Mouse (Mus musculus) CD4-positive helper T cell, adult 2 months (primary cell): ENCODE data around the gene Camkmt.
A peak's percentile ranks its signal among the peaks of the same experiment; 100 is the strongest.

Source experiments
- DNase-seq: peaks from one replicate; pipeline ENCODE4 v3.0.0-alpha.2; 2012; ENCODE audit warnings: low read depth, missing footprints, low spot score

Camkmt gene

DNA sequence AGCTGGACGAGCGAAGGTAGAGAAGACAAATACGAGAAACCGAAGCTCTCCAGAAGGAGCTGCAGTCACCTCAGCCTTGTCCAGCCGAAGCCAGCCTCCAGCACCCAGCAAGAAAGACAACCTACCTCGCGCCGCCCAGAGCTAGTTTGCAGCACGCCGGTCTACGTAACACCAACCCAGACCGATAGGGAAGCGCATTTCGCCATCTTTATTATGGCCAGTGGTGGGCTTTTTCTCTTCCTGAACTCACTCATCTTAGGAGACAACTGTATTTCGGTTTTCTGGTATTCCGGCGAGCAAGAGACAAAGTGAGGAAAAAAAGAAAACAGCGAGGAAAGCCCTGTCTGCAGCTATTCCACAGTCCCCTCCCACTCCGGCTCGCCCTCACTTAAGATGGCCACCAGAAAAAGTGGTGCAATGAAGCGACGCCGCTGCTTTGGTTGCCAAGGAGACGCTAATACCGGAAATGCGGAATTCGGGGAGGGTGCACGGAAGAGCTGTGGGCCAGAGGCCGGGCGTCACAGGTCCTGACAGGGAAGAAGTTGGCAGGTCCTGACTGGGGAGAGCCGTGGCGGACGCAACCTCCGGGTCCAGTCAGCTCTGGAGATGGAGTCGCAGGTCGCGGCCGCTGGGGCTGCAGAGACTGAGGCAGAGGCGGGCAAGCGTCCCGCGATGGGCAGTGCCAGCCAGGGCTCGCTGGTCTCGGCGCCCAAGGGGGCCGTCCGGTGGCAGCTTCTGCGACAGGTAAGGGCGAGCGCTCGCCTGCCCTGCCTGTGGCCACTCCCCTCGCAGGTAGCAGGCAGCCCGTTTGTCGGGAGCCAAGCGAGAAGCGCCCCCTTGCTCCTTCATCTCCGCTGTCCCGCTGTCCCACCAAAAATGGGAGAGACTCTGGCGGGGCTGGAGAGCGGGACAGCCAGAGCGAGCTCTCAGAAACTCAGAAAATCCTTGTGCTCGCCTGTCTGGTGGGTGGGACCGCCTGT lies at the start of gene Camkmt, which contains the start of gene Prepl:
Gene Camkmt (plus strand): TSS at position 433 of the 980 bp plus-strand sequence.
Gene Prepl (minus strand): TSS at position 122 of the 980 bp plus-strand sequence.
- peak; percentile 98 for DNase-seq

DNA sequence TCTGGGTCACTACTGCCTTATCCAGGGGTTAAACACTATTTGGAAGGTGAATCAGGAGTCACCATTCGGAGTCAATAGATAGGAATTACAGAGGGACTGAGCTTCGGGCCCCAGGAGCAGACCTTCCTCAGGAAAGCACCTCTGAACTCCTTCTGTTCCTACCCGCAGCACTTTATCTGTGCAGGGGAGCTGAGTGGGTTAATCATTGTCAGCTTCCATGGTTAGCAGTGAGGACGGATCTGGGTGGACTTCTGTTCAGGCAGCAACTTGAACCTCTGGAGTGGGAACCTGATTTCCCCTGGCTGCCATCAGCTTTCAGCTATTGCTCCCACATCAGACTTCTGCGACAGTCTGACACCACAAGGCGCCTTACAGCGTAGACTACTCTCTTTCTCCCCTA lies 49.4 kb upstream of the Camkmt start:
- DNase-seq: no peak

DNA sequence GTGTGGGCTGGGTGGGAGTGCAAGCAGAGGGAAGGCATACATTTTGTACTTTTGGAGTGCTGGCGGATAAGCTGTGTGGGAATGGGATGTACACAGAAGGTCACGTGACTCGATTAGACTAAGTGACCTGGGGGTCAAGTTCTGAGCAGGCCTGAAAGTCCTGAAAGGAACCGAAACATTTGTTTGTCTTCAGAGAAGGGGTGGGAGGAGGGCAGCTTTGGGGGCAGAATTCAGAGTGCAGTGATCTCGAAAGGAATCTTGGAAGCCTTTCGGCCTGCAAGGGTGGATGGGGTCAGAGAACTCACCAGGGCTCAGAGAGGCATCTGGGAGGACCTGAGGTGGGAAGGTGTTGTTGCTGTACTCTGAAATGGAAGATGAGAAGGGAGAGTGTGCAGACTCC lies 47.9 kb upstream of the Camkmt start:
- no peak for DNase-seq

DNA sequence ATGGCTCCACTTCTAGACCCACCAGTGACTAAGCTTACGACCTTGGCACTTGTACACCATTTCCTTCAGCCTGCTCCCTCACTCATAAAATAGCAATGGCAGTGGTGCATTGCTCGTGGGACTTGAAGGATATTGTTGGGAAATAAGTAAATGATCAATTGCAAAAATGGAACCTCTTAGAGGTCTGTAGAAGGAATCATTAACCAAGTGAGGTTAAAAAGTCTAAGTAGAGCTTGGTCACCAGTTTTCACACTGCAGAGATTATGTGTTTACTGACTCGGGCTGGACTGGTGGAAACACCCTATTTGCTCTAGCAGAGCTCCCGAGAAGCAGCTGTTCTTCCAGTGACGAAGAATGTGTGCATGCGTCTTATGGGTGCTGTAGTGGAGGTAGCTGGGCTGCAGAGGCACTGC lies 46.9 kb upstream of the Camkmt start:
- DNase-seq: no peak

- no peak for DNase-seq
These were observed 45.9 kb upstream of the Camkmt start for GRCm38 (mm10) chr17:85044466-85044865.

GRCm38 (mm10) chr17:85045160-85045559 lies 45.2 kb upstream of the Camkmt start:
- DNase-seq: no peak

DNA sequence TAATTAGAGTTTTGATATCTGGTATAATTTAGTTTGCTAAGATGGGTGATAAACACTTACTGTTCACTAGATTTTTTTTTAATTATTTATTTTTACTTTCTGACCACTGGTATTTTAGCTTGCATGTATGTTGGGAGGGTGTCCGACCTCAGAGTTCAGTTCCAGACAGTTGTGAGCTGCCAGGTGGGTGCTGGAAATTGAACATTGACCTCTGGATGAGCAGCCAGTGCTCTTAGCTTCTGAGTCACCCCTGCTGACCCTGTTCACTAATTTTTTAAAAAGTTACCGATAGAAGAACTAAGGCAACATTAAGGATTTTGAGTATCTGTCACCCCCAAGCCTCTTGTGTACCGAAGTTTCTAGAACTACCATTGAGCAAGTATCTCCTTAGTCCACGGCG lies 42.0 kb upstream of the Camkmt start:
- no peak for DNase-seq

DNA sequence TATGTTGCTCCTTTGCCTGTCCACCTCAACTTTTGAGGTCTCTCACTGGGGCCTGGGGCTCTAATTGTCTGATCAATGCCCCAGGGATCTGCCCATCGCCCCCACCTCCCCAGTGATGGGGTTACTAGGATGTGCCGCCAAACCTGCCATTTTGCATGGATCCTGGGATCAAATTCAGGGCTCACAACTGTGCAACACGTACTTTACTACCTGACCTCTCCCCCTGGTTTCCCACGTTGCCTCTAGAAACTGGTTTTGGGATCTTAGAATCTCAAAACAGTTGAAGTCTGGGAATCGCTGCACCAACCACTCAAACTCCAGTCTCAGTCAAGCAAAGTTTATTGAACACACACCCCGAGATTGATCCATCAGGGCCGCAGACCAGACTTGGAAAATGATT lies 32.1 kb upstream of the Camkmt start:
- no peak for DNase-seq

DNA sequence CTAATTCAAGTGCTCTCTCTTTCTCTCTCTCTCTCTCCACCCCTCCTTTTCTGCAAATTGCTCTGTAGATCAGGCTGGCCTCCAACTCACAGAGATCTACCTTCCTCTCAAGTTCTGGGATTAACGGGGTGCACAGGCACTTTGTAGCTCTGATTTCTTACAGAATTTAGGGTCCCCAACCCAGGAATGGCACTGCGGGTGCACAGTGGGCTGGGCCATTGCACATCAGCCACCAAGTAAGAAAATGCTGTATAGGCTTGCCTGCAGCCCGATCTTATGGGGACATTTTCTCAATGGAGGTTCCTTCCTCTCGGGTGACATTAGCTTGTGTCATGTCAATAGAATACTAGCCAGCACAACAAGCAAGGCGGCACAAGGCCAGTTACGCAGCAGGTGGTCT lies 31.2 kb upstream of the Camkmt start:
- DNase-seq: no peak

- no peak for DNase-seq
These were observed 26.8 kb upstream of the Camkmt start for GRCm38 (mm10) chr17:85063560-85063959.

- no peak for DNase-seq
These were observed 23.0 kb upstream of the Camkmt start for GRCm38 (mm10) chr17:85067331-85067730.

DNA sequence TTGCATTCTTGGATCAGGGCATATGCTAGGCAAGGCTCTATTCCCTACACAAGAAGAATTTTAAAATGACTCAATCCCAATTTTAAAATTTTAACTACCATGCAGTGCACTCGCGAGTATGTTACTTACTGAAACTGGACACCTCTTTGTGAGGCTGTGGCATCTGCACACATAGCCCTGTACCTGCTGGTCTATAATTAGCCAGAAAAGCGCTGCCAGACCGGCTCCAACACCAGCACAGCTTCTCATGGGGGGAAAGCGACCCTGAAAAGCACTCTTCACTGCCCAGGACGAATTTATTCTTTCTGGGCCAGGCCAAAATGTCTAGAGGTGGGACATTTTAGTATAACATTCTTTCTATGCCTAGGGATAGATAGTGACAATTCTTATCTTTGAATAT lies 19.7 kb upstream of the Camkmt start:
- DNase-seq: no peak

- no peak for DNase-seq
These were observed 19.1 kb upstream of the Camkmt start for GRCm38 (mm10) chr17:85071088-85071775.

DNA sequence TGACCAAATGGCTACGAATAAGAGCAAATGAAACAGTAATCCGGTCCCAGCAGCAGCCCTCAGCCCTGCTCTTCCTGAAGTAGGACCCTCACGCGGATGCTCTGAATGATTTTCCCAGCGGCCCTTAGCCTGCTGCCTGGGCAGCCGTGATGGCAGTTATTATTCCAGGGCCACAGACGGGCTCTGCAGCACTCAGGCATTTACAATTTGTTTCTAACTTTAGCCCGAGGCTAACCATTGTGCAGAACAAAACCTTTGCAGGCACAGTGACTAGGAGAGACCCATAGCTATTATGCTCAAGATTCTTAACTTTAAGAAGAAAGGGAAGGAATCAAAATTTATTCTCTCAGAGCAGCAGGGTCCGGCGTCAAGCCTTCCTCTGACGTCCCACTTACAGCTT lies 18.0 kb upstream of the Camkmt start:
- DNase-seq: no peak

DNA sequence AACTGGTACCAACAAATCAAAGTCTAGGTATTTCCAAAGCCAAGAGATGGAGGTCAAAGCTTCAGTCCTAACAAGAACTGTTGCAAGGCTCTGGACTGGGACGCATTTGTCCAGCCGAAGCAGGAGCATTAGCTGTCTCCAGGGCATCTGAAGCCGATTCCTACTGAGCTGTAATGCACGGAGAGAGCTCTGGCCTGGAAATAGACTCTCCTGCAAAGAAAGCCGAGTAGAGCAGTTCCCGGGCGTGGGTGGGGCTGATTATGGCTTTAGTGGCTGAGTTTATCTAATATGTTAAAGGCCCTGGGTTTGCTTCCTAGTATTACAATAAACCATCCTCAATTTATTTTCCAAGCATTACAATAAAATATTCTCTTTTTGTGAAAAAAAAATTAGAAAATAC lies 17.1 kb upstream of the Camkmt start:
- DNase-seq: no peak

DNA sequence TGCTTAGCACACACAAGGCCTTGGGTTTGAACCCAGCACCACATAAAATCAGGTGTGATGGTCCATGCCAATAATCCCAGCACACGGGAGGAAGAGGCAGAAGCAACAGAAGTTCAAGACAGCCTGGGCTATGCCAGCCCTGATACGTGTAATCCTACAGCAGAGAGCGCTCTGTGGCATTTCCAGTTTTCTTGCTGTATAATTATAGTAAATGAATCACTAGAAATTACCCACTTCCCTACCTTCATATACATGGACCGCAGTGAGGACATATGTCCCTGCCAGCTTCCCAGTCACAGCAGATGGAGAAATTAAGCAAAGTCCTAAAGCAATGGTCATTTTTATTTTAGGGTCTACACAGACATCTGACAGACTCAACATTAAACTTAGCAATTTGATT lies 16.3 kb upstream of the Camkmt start:
- DNase-seq: no peak

DNA sequence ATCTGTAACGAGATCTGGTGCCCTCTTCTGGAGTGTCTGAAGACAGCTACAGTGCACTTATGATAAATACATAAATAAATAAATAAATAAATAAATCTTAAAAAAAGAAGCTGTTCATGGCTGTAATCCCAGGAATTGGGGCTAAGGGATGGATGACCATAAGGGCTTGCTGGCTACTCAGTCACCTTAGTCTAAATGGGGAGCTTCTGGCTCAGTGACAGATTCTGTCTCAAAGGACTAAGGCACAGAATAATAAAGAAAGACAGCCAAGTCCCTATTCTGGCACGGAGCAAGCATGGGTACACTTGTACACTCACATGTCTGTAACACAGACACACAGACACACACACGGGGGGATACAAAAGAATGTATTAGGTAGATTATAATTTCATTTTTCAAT lies 11.1 kb upstream of the Camkmt start:
- DNase-seq: no peak

DNA sequence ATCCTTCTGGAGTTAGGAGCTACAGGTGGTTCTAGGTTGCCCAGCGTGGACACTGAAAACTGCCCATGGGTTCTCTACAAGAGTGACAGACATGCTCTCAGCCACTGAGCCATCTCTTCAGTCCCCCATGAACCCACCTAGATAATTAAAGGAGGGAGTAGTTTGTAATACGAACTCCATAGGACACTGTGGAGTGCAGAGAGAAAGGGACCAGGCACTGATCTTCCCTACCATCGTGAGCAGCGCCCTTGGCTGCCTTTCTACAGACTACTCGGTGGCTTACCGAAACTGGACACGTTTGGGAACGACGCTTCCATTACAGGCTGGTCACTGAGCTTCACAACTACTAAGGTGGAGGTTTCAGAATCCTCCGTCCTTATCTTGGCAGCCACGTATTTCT lies 9.6 kb upstream of the Camkmt start:
- no peak for DNase-seq

DNA sequence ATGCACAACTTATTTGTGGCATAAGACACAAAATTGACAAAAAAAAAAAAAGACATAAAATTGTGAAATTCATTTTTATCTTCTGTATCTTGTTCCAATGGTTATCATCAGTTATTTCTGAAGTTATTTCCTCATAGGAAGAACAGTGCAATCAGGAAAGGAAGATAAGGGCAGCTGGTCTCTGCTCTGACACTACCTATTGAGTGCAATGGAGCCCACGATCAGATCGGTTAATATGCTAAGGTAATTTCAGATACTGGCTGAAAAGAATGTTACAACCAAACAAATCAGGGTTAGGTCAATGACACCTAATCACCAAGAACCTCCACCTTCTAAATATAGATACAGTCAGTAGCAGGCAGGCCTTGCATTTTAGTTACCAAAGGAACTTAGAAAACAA lies 5.0 kb upstream of the Camkmt start:
- DNase-seq: no peak

GRCm38 (mm10) chr17:85086501-85086900 lies 3.9 kb upstream of the Camkmt start:
- DNase-seq: no peak

DNA sequence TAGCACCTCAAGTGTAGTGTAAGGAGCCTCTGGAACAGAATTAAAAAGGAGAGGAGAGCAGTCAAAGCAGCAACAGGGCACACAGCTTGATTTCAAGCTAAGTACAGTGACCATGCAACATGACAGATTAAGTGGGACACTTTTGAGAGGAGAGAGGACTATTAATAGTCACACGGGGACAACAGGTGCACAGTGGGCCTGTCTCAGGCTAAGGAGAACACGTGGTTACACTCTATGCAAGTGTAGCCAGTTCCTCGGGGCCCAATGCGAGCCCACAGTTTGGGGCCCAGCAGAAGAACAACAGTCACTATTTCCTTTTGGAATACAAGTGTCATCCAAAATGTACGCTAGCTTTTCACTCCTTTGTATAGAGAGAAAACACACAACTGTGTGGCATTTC lies 2.8 kb upstream of the Camkmt start:
- DNase-seq: no peak

- DNase-seq: no peak
These were observed 2.0 kb upstream of the Camkmt start for GRCm38 (mm10) chr17:85088401-85088800.

GRCm38 (mm10) chr17:85089011-85089410 lies 1.3 kb upstream of the Camkmt start:
- DNase-seq: no peak
